Mouse (Mus musculus): Measurements from ENCODE around the gene Map2k5.

Map2k5 gene

DNA sequence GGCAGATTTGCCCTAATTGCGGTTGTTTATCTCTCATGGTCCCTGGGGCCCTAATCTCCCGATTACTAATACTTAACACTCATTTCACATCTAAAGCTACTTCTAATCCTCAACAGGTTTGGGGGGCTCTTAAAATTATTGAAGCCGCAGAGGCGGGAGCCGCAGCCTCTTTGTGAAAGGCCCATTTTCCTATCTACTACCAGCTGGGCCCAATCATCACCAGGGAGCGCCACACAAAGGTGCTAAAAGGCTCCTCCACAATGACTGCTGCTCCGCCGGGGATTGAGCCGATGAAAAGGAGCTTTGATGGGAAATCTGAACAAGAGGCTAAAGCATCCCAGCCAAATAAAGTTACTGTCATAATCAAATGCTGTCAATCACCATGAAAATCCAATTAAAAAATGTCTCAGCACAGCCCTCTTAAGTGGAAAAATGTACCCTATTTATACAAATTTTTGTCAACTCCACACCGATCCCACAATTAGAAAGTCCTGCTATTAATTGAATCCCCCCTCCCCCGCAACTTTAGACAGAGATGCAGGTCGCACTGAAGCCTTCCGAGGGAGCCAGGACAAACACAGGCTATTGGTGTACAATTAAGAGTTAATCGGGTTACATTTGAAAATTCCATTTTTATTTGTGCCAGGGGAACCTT is 195.3 kb downstream of the Map2k5 start:
- DNase-seq, result no peak

DNA sequence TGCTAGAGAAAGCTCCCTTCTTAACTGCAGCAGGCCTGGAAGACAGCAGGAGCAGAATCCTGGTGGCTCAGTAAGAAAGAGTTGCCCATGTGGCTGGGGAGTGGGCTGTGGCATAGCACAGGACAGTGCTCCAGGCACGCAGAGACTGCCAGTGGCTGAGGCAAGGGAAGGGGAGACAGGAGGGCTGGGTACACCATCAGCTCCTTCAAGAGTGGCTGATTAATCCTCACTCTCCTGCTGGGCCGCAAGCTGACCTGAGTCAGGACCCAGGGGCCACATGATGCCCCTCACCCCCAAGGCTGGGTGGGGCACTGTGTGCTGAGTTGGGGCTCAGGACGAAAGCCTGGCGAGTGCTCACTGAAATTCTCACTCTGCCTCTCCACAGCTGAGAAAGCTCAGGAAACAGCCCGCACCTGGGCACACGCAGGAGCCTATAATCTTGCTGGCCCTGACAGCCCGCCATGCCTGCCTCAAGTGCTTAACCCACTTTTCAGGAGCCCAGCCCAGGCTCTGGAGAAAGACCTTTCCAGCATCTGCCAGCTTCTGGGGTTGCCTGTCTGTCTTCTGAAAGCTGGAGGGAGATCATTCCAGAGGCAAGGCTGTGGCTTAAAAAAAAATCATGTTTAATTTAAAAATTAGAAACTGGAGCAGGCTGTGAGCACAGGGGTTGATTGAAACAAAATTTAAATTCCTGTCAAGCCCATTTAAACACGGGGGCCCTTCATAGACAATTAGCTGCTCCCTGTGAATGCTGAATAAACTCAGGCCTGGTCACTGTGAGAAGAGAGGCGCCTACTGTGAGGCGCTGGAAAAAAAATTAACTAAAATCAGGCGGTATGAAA is 196.1 kb downstream of the Map2k5 start:
- DNase-seq, result no peak

DNA sequence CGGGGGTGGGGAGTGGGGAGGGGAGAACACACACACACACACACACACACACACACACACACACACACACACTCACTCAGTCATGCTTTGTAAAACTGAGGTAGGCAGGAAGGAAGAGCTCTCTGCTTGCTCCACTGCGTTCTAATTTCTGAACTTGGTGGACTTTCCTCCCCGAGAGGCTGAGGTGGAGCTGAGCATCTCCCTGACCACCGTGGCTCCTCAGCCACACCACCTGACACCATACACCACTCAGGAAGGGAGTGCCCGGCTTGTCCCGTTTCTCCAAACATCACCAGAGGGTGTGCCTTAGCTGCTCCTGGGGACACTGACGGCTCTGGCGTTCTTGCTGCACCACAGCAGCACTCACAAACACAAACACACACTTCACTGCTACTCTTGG is 199.4 kb downstream of the Map2k5 start:
- DNase-seq, result no peak

DNA sequence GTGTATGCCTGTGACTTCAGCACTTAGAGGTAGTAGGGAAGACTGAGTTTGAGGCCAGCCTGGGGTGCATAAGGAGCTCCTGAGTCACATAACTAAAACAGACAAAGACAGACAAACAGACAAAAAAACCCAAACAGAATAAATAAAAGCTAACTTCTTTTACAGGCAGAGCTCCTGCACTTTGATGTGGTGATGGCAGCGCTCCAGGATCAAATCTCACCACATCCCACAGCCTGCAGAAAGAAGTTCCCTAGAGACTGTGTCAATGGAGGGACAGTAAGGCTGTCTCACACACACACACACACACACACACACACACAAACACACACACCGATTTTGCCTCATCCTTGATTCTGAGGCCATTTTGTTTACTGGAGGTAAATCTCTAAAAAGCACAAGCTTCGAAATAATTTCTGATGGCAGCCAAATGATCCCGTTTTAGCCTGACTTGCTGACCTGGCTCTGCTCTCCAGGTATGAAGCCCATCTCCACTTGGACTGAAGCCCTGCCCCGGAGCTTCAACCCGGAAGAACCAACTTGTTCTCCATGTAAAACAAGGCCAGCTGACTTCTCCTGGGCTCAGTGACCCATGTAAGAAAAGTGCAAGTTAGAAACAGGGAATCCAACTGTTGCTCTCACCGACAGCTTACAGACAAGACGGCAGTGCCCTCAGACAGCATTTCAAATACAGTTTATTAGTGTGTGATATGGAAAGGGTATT is 203.5 kb downstream of the Map2k5 start:
- no peak for DNase-seq

DNA sequence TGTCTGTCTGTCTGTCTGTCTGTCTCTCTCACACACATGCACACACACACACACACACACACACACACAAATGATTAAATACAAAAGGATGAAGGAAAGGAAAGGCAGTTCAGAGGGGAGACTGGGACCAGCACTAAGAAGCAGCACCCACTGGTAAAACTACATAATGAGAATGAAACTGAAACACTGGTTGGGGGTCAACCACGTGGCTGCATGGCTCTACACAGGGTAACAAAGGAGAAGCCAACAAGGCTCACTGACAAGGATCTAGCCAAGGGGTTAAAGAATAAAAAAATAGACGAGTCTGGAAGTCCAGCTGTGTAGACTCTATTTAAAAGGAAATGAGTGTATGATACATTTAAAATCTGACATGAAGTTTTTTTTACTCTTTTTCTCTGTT is 205.8 kb downstream of the Map2k5 start:
- DNase-seq, result no peak

DNA sequence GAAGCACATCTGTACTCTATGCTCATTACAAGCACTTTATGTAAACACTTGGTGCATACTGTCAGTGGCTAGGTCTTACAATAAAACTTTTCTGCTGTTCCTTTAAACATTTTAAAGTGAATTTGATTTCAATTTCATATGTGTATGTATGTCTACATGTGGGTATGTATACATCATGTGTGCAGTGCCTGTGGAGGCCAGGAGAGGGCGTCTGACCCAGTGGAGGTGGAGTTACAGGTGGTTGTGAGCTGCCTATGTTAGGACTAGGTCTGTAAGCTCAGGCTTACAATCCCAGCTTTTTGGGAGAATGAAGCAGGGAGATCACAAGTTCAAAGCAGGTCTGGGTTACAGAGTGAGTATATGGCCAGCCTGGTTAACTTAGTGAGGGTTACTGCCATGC is 208.6 kb downstream of the Map2k5 start:
- DNase-seq, result no peak

DNA sequence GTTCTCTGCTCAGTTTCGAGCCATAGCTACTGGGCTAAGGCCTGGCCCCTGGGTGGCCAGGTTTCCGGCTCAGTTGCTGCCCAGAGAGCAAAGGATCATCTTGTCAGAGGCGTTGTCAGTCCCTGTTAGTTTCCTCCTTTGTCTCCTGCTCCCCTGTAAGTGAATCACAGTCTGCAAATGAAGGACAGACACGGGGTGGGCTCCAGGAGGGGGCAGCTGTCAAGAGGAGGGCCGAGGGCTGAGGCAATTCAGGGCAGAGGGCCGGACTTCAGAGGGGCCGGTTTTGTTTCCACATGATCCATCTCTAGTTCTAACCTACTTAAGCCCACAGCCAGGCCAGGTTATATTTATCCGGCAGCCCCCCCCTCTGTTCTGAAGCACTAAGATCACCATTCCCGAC is 212.6 kb downstream of the Map2k5 start:
- no peak for DNase-seq

DNA sequence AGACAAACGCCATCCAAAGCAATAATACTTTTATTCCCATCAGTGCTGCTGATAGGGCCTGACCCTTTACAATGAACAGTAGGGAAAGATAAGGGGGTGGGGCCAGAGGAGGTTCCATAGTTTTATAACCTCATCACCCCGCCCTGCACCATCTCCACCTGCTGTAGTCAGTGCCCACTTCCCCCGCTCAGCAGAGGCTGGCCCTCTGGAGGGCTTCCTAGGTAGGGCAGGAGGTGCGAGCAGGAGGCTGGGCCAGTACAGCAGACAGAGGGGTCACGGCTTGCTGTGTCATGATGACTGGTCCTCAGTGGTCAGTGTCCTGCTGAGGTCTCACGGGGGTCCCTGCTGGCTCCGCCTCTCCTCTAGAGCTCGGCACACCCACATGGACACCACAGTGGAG is 213.9 kb downstream of the Map2k5 start:
- DNase-seq, result no peak

DNA sequence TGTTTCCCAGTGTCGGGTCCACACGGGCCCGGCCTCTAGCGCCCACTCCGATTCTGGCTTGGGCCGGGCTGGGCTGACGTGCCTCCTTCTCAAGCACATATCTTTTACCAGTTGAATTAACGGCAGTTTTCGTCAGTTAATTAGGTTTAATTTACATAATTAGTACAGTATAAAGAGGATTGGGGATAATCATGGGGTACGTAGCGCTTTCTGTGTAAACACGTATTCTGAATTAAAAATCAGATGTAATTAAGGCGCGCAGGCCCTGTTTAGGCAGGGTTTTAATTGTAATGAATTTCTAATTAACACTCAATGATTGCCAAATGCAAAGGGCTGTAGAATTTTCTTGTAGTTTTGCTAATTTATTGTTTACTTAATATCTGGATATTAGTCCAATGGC is 225.8 kb downstream of the Map2k5 start:
- no peak for DNase-seq

DNA sequence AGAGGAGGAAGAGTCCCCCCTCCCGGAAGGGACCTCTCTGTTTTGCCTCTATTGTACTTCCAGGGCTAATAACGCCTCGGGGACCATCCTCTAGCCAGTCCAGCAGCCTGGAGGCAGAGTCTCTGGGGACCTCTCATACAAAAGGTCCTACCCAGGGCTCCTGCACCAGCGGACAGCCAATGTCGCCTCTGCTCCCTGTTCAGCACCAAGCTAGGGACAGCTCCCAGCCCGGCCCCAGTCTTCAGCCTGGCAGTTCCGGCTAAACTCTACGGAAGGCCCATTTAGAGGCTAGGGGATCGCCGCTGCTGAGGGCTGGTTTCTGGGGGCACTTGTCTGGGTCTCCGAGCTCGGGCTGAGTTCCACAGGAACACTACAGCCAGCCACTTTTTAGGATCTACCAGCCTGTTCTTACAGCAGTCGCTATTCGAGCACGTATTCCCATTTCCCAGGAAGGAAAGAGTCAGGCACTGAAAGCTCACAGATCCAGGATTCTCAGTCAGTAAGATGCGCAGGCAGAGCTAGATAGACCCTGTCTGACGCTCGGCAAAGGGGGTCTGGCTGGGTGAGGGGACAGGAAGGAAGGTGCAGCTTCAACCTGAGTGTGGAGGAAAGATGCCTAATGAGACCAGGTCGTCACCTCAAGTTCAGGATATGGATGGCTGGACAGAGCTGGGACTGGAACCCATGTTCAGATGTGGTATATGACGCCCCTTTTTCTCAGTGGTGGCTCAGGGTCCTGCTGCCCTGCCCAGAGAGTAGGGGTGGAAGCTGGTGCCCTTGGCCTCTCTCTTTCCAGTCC is 226.4 kb downstream of the Map2k5 start:
- no peak for DNase-seq

DNA sequence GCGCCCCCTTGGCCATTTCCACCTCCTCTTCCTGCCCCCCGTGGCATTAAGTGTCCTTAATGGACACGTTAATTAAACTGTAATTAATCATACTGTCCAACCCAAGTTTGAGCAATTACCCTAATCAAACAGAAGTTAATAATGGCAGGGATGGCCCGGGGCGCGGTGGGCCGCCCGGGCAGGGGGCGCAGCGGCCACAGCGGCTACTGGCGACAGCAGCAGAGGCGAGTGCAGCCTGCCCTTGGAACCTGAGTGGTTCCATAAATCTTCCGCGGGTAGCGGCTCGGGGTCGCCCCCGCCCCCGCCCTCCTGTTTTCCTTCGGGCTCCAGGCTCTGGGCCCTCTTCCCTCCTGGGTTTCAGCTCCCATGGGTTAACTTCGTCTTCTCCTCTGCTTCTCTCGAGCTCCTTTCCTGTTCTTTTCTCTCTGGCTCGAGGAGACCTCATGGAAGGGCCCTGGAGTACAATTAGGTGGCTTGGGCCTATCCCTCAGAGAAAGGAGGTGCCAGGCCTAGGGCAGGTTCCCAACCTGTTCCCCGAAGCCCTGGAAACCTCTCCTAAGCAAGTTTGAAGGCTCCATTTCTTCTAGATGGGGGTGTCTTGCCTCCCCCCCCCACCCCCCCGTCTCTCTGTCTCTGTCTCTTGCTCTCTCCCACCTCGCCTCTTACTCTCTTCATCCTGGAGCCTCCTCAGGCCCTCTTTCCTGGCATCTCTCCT is 227.5 kb downstream of the Map2k5 start:
- no peak for DNase-seq

DNA sequence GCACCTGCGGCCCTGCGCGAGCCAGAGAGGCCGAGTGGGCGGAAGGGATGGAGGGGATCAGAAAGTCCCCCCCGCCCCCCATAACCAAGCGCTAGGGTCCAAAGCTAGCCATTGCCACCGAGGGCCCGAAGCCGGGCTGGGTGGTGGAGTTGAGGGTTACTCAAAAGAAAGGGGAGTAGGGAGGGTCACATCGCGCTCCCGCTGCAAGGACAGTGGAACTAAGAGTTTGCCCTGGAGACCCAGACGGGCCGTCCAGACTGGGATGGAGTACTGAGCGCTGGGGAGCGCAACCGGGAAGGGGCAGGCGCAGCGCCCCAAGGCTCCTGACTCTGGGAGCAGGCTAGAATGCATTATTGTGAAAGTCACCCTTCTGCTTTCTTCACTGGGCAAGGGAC is 228.3 kb downstream of the Map2k5 start:
- no peak for DNase-seq

DNA sequence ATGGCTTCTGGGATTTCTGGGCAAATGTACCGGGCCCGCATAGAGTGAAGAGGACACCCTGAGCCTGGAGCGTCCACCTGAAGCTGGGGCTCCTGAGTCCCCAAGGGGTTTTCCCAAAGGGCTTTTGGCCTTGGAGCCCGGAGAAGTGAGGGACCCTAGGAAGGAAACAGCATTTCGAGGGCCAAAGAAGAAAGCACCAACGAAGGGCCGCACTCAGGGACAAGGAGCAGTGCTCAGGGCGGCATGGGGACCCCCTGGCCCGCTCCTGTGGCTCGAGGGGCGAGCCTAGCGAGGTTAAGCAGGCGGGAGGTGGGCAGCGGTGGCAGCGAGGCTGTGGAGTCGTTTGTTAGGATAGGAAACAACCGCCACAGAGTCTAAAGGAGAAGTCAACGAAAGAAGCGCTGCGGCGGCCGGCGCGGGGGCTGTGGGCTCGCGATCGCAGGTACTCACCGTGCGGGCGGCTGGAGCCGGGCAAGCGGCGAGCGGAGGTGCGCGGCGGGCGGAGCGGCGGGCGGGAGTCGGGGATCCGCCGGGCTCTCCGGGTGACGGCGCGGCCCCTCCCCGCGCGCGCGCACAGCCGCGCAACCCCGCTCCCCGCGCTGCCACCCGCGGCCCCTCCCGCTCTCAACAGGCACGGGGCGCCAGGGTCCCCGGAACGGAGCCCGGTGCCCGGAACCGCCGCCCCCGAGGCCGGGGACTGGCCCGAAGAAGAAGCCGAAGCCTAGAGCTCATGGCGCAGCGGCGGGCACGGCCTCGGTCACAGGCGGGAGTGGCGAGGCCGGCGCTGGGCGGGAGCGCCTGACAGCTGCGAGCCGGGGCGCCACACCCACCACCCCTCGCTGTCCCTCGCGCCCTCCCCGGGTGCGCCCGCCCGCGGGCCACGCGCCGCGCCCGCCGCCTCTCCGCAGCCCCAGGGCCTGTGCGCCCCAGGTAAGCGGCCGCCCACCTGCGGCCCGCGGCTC is 229.0 kb downstream of the Map2k5 start, which contains the start of gene Skor1:
Gene Skor1, minus strand, starts transcription at position 552 of the 962 bp plus-strand sequence.
- peak in 1 of 2 experiments; percentile 50 for DNase-seq

DNA sequence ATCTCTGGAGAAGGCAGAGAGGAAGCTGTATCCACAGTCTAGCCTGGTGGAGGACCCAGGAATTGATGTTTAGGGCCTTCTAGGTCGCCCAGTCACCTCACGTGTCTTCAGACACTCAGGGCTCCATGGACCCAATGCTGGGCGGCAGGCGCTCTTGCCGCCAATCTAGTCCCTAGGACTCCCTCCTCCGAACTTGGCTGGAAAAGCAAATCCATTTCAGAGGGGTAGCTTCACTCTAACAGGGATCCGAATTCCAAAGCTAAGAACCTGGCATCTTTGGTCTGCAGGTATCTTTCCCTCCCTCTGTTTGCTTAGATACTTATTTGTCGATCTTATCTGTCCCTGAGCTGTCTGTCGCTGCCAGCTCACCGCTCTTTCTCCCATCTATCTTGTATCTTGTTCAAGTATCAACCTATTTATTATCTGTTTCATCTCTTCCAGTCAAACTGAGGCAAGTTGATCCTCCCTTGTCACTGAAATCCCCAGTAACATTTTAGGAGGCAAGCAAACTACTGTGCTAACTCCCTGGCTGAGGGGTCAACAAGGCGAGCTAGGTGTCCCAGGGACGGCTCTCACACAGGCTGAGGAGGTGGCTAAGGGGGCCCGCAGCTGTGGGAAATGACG is 229.8 kb downstream of the Map2k5 start:
- DNase-seq, result no peak

DNA sequence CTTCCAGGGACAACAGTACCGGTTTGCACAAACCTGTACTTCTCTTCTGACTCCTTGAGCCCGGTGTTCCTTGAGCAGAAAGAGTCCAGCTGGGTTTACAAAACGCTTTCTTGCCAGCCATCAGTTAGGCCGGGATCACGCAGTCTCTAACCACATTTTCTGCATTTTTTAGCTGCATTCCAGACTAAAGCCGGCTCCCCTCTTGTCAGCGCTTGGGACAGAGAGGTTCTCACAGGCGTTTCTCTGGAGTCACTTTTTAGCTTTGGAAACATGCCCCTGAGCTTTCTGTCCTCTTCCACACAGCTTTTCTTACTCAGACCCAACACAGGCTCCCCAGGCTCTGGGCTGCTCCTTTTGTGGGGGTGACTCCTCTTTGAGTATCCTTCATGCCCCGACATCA is 230.4 kb downstream of the Map2k5 start:
- no peak for DNase-seq

DNA sequence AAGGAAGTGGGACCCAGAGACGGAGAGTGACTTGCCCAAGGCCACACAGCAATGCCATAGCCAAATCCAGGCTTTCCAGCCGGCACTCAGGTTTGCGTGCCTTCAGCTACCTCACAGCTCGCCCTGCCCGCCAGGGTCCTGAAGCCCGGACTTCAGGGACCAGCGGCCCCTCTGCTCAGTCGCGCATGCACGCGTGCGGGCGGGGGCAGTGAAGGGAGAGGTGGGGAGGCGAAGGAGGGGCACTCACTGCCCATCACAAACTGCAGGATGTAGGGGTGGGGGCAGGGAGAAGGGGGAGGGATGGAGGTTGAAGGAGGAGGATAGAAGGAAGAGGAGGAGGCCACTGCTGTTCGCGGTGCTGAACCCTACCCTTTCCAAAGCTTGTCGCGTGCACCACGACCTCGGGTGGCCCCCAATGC is 230.8 kb downstream of the Map2k5 start:
- peak in 1 of 2 experiments; percentile 31 for DNase-seq

DNA sequence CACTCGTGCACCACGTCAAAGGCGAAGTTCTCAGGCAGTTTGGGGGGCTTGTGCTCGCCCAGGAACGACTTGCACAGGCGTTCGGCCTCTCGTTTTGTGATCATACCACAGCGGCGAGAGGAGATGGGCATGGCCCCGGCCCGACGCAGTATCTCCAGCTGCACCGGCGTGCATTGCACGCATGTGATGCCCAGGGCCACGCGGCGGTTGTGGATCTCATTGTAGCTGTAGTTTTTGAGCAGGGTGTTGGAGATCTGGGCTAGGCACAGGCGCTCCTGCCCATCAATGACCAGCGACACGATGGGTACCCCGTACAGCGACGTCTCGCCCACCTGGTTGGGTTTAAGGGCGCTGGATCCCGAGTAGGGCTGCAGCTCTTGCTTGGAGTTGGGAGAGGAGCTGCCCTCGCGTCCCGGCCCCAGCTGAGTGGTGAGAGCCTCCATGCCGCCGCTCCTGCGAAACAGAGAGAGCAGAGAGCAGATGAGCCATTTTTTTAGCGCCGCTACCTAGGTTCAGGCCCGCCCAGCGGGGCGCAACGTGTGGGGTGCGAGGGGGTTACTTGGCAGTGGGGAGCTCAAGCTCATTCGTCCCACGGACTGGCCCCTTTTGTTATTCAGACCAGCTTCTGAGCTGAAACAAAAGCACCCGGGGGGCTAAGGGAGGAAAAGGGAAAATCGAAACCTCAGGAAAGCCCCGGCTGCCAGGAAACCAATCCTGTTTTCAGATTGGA is 231.4 kb downstream of the Map2k5 start:
- DNase-seq, result peak in 1 of 2 experiments; percentile 38

DNA sequence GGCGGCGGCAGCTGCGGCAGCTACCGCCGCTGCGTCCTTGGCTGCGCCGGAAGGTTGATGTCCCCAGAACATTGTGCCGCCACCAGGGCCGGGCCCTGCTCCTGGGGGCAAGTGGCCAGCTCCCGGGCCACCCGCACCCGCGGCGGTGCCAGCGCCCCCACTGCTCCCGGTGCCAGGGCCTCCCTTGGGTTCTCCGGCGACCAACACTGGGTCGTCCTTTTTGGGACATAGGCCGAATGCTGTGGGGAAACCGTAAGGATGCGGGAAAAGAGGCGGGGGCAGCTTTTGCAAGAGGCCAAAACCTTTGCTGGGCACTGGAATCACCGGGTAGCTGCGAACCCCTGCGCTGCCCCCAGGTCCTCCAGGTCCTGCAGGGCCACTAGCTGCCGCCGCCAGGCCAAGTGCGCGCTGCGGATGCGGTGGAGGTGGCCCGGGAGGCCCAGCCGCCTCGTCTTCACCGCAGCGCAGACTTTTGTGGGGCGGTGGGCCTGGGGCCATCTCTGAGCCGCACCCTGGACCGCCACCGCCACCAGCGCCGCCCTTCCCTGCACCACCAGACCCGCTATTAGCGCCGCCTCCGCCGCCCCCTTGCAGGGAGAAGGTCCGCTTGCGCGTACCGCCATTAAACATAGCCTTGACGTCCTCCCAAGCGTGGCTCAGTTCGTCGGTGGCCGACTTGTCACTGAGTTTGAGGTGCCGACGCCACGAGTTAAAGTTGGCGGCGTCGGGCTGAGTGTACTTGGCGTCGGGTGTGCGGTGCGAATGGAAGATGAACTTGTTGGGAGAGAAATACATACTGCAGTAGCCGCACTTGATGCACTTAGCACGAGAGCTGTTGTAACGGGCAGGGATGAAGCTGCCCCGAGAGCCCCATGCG is 232.2 kb downstream of the Map2k5 start:
- DNase-seq, result peak in 1 of 2 experiments; percentile 26
